Mouse (Mus musculus) myocyte (in vitro differentiated cells): Measurements from ENCODE around the gene Klhl7. TPM values are rescaled to one million over a fixed set of nuclear protein-coding genes. Genes with fewer than 3 reads are reported as not detected.
A peak's percentile ranks its signal among the peaks of the same experiment; 100 is the strongest.

Experiments used
- H3K27me3 ChIP-seq: one replicate; pipeline ENCODE4 v1.6.1; 2011; ENCODE audit not compliant: control insufficient read depth, insufficient read depth, insufficient read length
- H3K36me3 ChIP-seq: one replicate; pipeline ENCODE4 v1.6.1; 2011; ENCODE audit not compliant: control insufficient read depth, insufficient read depth
- H3K4me2 ChIP-seq: one replicate; pipeline ENCODE4 v1.6.1; 2011; ENCODE audit warnings: low read depth, control low read depth
- H3K4me3 ChIP-seq: one replicate; pipeline ENCODE4 v1.5.1; 2011; ENCODE audit warnings: mild to moderate bottlenecking, control low read depth, moderate library complexity
- H3K79me2 ChIP-seq: one replicate; pipeline ENCODE4 v1.6.1; 2011; ENCODE audit not compliant: control insufficient read depth, insufficient read depth
- H3ac ChIP-seq: one replicate; pipeline ENCODE4 v1.6.1; 2011; ENCODE audit not compliant: control insufficient read depth, insufficient read length
- CEBPB ChIP-seq: IDR thresholded peaks from 2 replicates; pipeline ENCODE4 v1.6.1; 2011; ENCODE audit warnings: mild to moderate bottlenecking, moderate library complexity; ENCODE audit not compliant: poor library complexity, insufficient read depth, severe bottlenecking
- E2F4 ChIP-seq: IDR thresholded peaks from one replicate; pipeline ENCODE4 v1.6.1; 2011; ENCODE audit warnings: mild to moderate bottlenecking, control low read depth, moderate library complexity; ENCODE audit not compliant: insufficient read depth
- MAX ChIP-seq: IDR thresholded peaks from one replicate; pipeline ENCODE4 v1.6.1; 2011; ENCODE audit warnings: low read depth, mild to moderate bottlenecking, control low read depth
- MYOD1 ChIP-seq, 3 experiments: IDR thresholded peaks; one replicate each; pipeline ENCODE4 v1.6.1; 2011; ENCODE audit warnings: control low read depth in 2 of 3, low read depth in 2 of 3, mild to moderate bottlenecking in 2 of 3, moderate library complexity in 1 of 3; ENCODE audit not compliant: insufficient read length in 2 of 3, control insufficient read depth in 1 of 3
- MYOG ChIP-seq, 3 experiments: IDR thresholded peaks; one replicate each; pipeline ENCODE4 v1.6.1; 2011; ENCODE audit warnings: control low read depth in 2 of 3, low read depth in 2 of 3, mild to moderate bottlenecking in 2 of 3; ENCODE audit not compliant: insufficient read length in 2 of 3, control insufficient read depth in 1 of 3, insufficient read depth in 1 of 3
- POLR2A ChIP-seq: IDR thresholded peaks from one replicate; pipeline ENCODE4 v1.6.1; 2011; ENCODE audit warnings: low read depth, mild to moderate bottlenecking, control low read depth, moderate library complexity; ENCODE audit not compliant: insufficient read length
- POLR2AphosphoS2 ChIP-seq: IDR thresholded peaks from one replicate; pipeline ENCODE4 v1.6.1; 2011; ENCODE audit warnings: low read depth, control low read depth; ENCODE audit not compliant: insufficient read length
- REST ChIP-seq: IDR thresholded peaks from one replicate; pipeline ENCODE4 v1.6.1; 2011; ENCODE audit warnings: mild to moderate bottlenecking, control low read depth, moderate library complexity; ENCODE audit not compliant: insufficient read depth, insufficient read length
- SRF ChIP-seq: IDR thresholded peaks from one replicate; pipeline ENCODE4 v1.6.1; 2011; ENCODE audit warnings: low read depth; ENCODE audit not compliant: control insufficient read depth, insufficient read length
- TCF12 ChIP-seq: IDR thresholded peaks from one replicate; pipeline ENCODE4 v1.6.1; 2011; ENCODE audit warnings: mild to moderate bottlenecking, control low read depth; ENCODE audit not compliant: poor library complexity, insufficient read depth, severe bottlenecking
- TCF3 ChIP-seq: IDR thresholded peaks from one replicate; pipeline ENCODE4 v1.6.1; 2011; ENCODE audit warnings: low read depth, control low read depth; ENCODE audit not compliant: insufficient read length
- USF1 ChIP-seq: IDR thresholded peaks from one replicate; pipeline ENCODE4 v1.6.1; 2011; ENCODE audit warnings: low read depth, mild to moderate bottlenecking, control low read depth, moderate library complexity
- polyA plus RNA-seq: library from polyadenylated mRNA; unstranded; fragments of >200 nt; fragmentation: generic; extraction: Trizol; gene quantifications from one replicate; pipeline ENCODE4 v1.2.1, GENCODE M21; 2012; ENCODE audit warnings: missing spikeins

The Klhl7 gene
- polyA plus RNA-seq, 1 experiment, result 6.8 TPM

DNA sequence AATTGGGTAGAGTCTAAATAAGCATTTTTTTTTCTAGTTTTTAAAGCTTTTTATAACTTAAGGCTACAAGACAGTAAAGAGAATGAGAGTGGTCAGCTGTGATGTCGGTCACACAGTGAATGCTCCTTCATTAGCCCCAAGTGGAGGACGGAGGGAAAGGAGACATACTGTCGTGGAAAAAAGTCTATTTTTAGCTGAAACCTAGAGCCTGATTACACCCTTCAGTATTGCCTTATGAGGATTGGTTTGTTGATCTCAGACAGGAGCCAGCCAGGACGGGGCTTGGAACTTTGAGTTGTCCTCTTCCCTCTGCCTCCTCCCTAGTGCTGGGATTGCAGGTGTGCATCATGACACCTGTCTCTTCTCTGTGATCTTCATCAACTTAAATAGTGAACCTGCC, 26.6 kb downstream of the Klhl7 start:
- no peak for TF ChIP-seq POLR2A
- TF ChIP-seq USF1, result no peak
- TF ChIP-seq CEBPB, result no peak
- no peak for TF ChIP-seq TCF3
- no peak for TF ChIP-seq E2F4
- no peak for TF ChIP-seq MAX
- TF ChIP-seq REST, result no peak
- TF ChIP-seq POLR2AphosphoS2, result no peak
- no peak for TF ChIP-seq MYOD1 (IDR thresholded peaks at IDR 0.05; ENCODE audit: control insufficient read depth in 1 of 3, insufficient read length in 2 of 3, low read depth in 2 of 3)
- H3K4me3 ChIP-seq, result no peak overlapping the region
- H3K4me2 ChIP-seq, result no peak overlapping the region
- no peak overlapping the region for H3ac ChIP-seq
- no peaks in the 10 kb centered on the region for H3K79me2 ChIP-seq
- H3K36me3 ChIP-seq, result peaks cover 4% of the 10 kb centered on the region
- no peaks in the 10 kb centered on the region for H3K27me3 ChIP-seq

DNA sequence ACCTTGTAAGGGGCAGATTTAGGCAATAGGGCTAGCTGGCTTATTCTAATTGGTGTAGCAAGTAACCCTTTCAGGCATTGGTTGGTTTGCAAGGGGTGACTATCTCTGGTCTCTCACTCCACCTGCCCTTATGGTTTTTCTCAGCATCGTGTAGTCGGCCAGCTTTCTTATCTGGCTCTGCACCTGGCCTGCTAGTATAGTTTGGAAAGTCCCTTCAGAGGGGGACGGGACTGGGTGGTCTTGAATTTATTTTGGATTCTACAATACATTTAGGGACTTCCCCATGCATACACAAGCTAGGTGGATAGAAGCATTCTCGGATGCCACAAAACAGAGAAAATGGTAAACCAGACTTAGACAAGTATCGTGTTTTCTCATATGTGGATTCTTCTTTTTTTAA, 46.6 kb downstream of the Klhl7 start:
- Histone ChIP-seq H3ac (no peak overlapping the region), H3K4me3 (no peak overlapping the region), H3K79me2 (no peaks in the 10 kb centered on the region), H3K27me3 (no peaks in the 10 kb centered on the region), H3K36me3 (peaks cover 9% of the 10 kb centered on the region), H3K4me2 (no peak overlapping the region)
- TF ChIP-seq POLR2AphosphoS2, result no peak
- no peak for TF ChIP-seq TCF12
- no peak for TF ChIP-seq REST
- TF ChIP-seq POLR2A, result no peak
- TF ChIP-seq MYOD1 (IDR thresholded peaks at IDR 0.05; ENCODE audit: control insufficient read depth in 1 of 3, insufficient read length in 2 of 3, low read depth in 2 of 3), result no peak
- TF ChIP-seq MYOG (IDR thresholded peaks at IDR 0.05; ENCODE audit: control insufficient read depth in 1 of 3, insufficient read depth in 1 of 3, insufficient read length in 2 of 3, low read depth in 2 of 3), result no peak
- TF ChIP-seq CEBPB, result no peak
- no peak for TF ChIP-seq SRF
- TF ChIP-seq E2F4, result no peak
- no peak for TF ChIP-seq USF1
- no peak for TF ChIP-seq MAX
- TF ChIP-seq TCF3, result no peak

DNA sequence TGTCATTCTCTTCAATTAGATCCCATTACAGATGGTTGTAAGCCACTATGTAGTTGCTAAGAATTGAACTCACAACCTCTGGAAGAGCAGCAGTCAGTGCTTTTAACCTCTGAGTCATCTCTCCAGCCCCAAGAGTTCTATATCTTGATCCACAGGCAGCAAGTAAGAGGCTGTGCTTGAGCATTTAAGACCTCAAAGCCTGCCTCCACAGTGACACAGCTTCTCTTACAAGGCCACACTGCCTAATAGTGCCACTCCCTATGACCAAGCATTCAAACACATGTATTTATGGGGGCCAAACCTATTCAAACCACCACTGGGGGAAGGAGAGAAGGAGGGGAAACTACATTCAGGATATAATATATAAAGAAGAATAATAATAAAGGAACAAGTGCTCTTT, 51.8 kb downstream of the Klhl7 start:
- Histone ChIP-seq H3K27me3 (no peaks in the 10 kb centered on the region), H3ac (no peak overlapping the region), H3K79me2 (no peaks in the 10 kb centered on the region), H3K36me3 (no peaks in the 10 kb centered on the region), H3K4me3 (no peak overlapping the region), H3K4me2 (no peak overlapping the region)
- TF ChIP-seq E2F4, result no peak
- no peak for TF ChIP-seq REST
- no peak for TF ChIP-seq MYOD1 (IDR thresholded peaks at IDR 0.05; ENCODE audit: control insufficient read depth in 1 of 3, insufficient read length in 2 of 3, low read depth in 2 of 3)
- TF ChIP-seq MYOG (IDR thresholded peaks at IDR 0.05; ENCODE audit: control insufficient read depth in 1 of 3, insufficient read depth in 1 of 3, insufficient read length in 2 of 3, low read depth in 2 of 3), result no peak
- no peak for TF ChIP-seq CEBPB
- no peak for TF ChIP-seq SRF
- no peak for TF ChIP-seq TCF12

DNA sequence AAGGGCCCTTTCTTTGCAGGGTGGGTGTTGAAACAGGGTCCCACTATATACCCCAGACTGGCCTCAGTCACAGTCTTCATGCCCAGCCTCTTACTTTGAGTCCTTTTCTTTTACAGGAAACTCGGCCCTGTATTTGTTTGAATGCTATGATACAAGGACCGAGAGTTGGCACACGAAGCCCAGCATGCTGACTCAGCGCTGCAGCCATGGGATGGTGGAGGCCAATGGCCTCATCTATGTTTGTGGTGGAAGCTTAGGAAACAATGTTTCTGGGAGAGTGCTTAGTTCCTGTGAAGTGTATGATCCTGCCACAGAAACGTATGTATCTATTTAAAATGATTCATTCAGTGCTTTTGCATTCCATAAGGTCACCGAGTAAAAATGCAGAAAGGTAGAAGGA, 56.4 kb downstream of the Klhl7 start:
- Histone ChIP-seq H3K79me2 (no peaks in the 10 kb centered on the region), H3K4me3 (no peak overlapping the region), H3K4me2 (no peak overlapping the region), H3ac (no peak overlapping the region), H3K27me3 (no peaks in the 10 kb centered on the region), H3K36me3 (peaks cover 14% of the 10 kb centered on the region)
- no peak for TF ChIP-seq MYOD1 (IDR thresholded peaks at IDR 0.05; ENCODE audit: control insufficient read depth in 1 of 3, insufficient read length in 2 of 3, low read depth in 2 of 3)
- no peak for TF ChIP-seq POLR2A
- no peak for TF ChIP-seq TCF12
- no peak for TF ChIP-seq CEBPB
- TF ChIP-seq E2F4, result no peak
- TF ChIP-seq MYOG (IDR thresholded peaks at IDR 0.05; ENCODE audit: control insufficient read depth in 1 of 3, insufficient read depth in 1 of 3, insufficient read length in 2 of 3, low read depth in 2 of 3), result no peak
- TF ChIP-seq POLR2AphosphoS2, result no peak
- no peak for TF ChIP-seq MAX
- no peak for TF ChIP-seq USF1
- no peak for TF ChIP-seq TCF3
- TF ChIP-seq SRF, result no peak
- no peak for TF ChIP-seq REST

GRCm38 (mm10) chr5:24164789-24165445, 64.5 kb downstream of the Klhl7 start, which contains the start of gene Nupl2:
Gene Nupl2, plus strand, starts transcription at chr5:24164963.
- H3K27me3 ChIP-seq, result no peaks in the 10 kb centered on the region
- H3K4me3 ChIP-seq, result peak within 1 kb of the TSS; percentile 64
- no peaks in the 10 kb centered on the region for H3K79me2 ChIP-seq
- H3K36me3 ChIP-seq, result peaks cover 3% of the 10 kb centered on the region
- peak within 1 kb of the TSS; percentile 50 for H3ac ChIP-seq
- H3K4me2 ChIP-seq, result peak within 1 kb of the TSS; percentile 97
- TF ChIP-seq SRF, result peak; percentile 68
- TF ChIP-seq CEBPB, result no peak
- TF ChIP-seq MAX, result no peak
- no peak for TF ChIP-seq E2F4
- TF ChIP-seq MYOD1 (IDR thresholded peaks at IDR 0.05; ENCODE audit: control insufficient read depth in 1 of 3, insufficient read length in 2 of 3, low read depth in 2 of 3), result peak in 1 of 3 experiments; percentile 2
- TF ChIP-seq USF1, result no peak
- TF ChIP-seq POLR2A, result peak; percentile 93
- TF ChIP-seq POLR2AphosphoS2, result peak; percentile 86
- TF ChIP-seq REST, result no peak
- TF ChIP-seq MYOG (IDR thresholded peaks at IDR 0.05; ENCODE audit: control insufficient read depth in 1 of 3, insufficient read depth in 1 of 3, insufficient read length in 2 of 3, low read depth in 2 of 3), result peak in 2 of 3 experiments; percentile 14 to 18
- no peak for TF ChIP-seq TCF3
- TF ChIP-seq TCF12, result no peak
